Mouse (Mus musculus) heart, embryonic 11.5 days (tissue): ENCODE measurements at regions not wholly inside any gene's neighbourhood (a gene's known extent, or its start where the extent isn't known, plus 50 kb on each side); places are given as distances from the start of the nearest gene placed in this dataset.

Source experiments
- ATAC-seq: fragments of 200-750 bp; cut with Nextera tagmentation; replicated peaks from 2 replicates; pipeline ENCODE4 v1.8.0; 2017; ENCODE audit warnings: moderate library complexity; ENCODE audit not compliant: insufficient number of reproducible peaks, low FRiP score, low TSS enrichment
- H3K27ac ChIP-seq: fragments of 300-500 bp; sonication (generic); 2 replicates; pipeline ENCODE4 v1.5.1; 2014; ENCODE audit warnings: mild to moderate bottlenecking, low read depth, low read length
- H3K27me3 ChIP-seq: fragments of 300-500 bp; sonication (generic); 2 replicates; pipeline ENCODE4 v1.6.1; 2014; ENCODE audit warnings: mild to moderate bottlenecking, low read length, mixed read lengths; ENCODE audit not compliant: control insufficient read depth, insufficient read depth
- H3K36me3 ChIP-seq: fragments of 300-500 bp; sonication (generic); 2 replicates; pipeline ENCODE4 v1.6.1; 2014; ENCODE audit warnings: mild to moderate bottlenecking, low read length, moderate library complexity, mixed read lengths; ENCODE audit not compliant: control insufficient read depth, insufficient read depth
- H3K4me1 ChIP-seq: fragments of 300-500 bp; sonication (generic); 2 replicates; pipeline ENCODE4 v1.6.1; 2014; ENCODE audit warnings: low read length; ENCODE audit not compliant: control insufficient read depth, insufficient read depth
- H3K4me2 ChIP-seq: fragments of 300-500 bp; sonication (generic); 2 replicates; pipeline ENCODE4 v1.6.1; 2014; ENCODE audit warnings: mild to moderate bottlenecking, moderate library complexity
- H3K4me3 ChIP-seq: fragments of 300-500 bp; sonication (generic); 2 replicates; pipeline ENCODE4 v1.5.1; 2014; ENCODE audit warnings: low read depth, low read length
- H3K9ac ChIP-seq: fragments of 300-500 bp; sonication (generic); 2 replicates; pipeline ENCODE4 v1.6.1; 2014; ENCODE audit warnings: mild to moderate bottlenecking, low read depth, low read length, moderate library complexity
- H3K9me3 ChIP-seq: fragments of 300-500 bp; sonication (generic); replicated peaks from 2 replicates; pipeline ENCODE4 v1.6.1; 2016; ENCODE audit warnings: low read length; ENCODE audit not compliant: control insufficient read depth
- WGBS: fragments of 180-500 bp; shearing (Covaris S2); extraction: QIAGEN DNeasy Blood & Tissue Kit; methylation state at CpG from one replicate; pipeline ENCODE4 v1.1.7; 2014; ENCODE audit not compliant: insufficient replicate concordance; 5-methylcytosine and 5-hydroxymethylcytosine counted together

DNA sequence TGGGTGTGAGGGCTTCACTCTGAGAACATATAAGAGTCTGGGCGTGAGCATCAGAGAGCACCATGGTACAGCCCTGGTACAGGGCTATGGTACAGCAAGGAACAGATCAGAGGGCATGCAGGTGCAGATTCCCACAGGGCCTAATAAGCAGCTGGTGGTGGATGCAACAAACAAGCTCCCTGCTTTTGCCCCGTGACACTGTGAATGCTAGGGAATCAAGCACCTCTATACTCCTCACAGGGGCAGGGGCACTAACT lies 165.6 kb upstream of the Spats2l start:
- no peaks in the 10 kb centered on the region for H3K36me3 ChIP-seq
- no peak overlapping the region for H3K4me2 ChIP-seq
- no peak overlapping the region for H3K9ac ChIP-seq
- no peaks in the 10 kb centered on the region for H3K27me3 ChIP-seq
- no peak overlapping the region for H3K4me3 ChIP-seq
- ATAC-seq, result no peak
- 27% methylated on average over 2 of the region's 2 CpGs for WGBS
- H3K27ac ChIP-seq, result no peak overlapping the region
- H3K9me3 ChIP-seq, result no peaks in the 10 kb centered on the region
- no peaks in the 10 kb centered on the region; the same call in 1 of the 2 replicates for H3K4me1 ChIP-seq

- no peak overlapping the region for H3K4me2 ChIP-seq
- H3K4me1 ChIP-seq, result no peaks in the 10 kb centered on the region; the same call in 1 of the 2 replicates
- WGBS, result 47% methylated on average over 6 of the region's 6 CpGs
- no peak for ATAC-seq
- H3K9ac ChIP-seq, result no peak overlapping the region
- H3K4me3 ChIP-seq, result no peak overlapping the region
- no peaks in the 10 kb centered on the region for H3K36me3 ChIP-seq
- no peak overlapping the region for H3K27ac ChIP-seq
- no peaks in the 10 kb centered on the region for H3K9me3 ChIP-seq
- no peaks in the 10 kb centered on the region for H3K27me3 ChIP-seq
Measured at GRCm38 (mm10) chr1:57609307-57609706, 164.7 kb upstream of the Spats2l start.

DNA sequence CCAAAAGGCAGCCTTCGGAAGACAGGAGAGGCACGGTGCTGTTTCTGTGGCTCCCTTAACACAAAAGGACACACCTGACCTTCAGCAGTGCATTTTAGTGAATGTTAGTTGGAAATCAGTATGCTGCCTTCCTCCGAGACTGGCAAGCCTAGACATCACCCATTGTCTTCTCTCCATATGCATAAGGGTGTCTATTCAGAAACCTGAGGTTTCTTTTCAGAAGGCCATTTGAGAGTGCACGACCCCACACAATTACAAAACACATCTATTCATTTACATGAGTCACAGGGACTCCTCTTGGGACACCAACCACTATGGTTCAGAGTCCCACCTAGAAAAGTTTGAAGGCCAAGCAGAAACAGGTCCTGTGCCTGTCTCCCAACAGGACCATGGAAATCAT lies 161.8 kb upstream of the Spats2l start:
- H3K27me3 ChIP-seq, result no peaks in the 10 kb centered on the region
- no peaks in the 10 kb centered on the region for H3K36me3 ChIP-seq
- no peak overlapping the region for H3K4me2 ChIP-seq
- WGBS, result 71% methylated on average over 4 of the region's 4 CpGs
- no peaks in the 10 kb centered on the region for H3K9me3 ChIP-seq
- no peak overlapping the region for H3K4me3 ChIP-seq
- H3K27ac ChIP-seq, result no peak overlapping the region
- H3K4me1 ChIP-seq, result no peaks in the 10 kb centered on the region; the same call in 1 of the 2 replicates
- no peak overlapping the region for H3K9ac ChIP-seq
- ATAC-seq, result no peak

DNA sequence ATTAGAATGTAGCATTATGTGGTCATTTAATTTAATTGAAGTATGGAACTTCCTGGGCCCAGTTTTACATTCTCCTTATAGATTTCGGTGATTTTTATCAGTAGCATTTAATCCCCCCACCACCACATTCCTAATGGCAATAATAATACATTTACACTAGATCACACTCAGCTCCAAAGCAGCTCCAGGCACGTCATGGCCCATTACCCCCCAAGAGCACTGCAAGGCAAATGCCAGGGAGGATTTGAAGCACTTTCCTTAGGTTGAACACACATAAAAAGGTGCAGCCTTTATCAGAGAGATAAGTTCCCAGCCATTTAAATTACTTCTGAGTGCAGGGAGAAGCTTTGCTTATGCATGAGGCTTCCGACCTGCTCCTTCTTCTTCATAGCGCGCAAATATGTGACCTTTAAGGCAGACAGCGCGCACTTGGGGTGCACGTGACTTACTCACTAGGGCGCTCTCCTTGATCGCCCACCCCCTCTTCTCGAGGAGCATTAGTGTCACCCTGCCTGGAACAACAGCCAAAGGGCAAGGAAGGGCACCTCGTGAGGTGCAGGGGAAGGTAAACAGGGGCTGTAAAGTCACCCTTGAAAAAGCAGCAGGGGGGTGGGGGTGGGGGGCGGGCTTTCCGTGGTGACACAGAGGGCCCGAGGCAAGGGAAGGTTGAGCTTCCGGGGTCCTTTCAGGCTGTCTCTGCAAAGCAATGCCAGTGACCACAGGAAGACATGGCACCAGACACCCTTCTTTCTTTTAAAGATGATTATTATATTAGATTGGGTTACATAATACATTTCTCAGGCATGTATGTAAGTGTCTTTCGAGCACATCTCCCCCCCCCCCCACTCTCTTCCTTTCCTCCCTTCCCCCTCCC lies 160.8 kb upstream of the Spats2l start:
- WGBS, result 17% methylated on average over 17 of the region's 17 CpGs
- H3K9ac ChIP-seq, result peak overlapping the region; percentile 29; the same call in 1 of the 2 replicates
- no peaks in the 10 kb centered on the region for H3K9me3 ChIP-seq
- peak overlapping the region; percentile 60 for H3K4me2 ChIP-seq
- H3K4me3 ChIP-seq, result peak overlapping the region; percentile 20
- no peaks in the 10 kb centered on the region for H3K27me3 ChIP-seq
- no peaks in the 10 kb centered on the region; the same call in 1 of the 2 replicates for H3K4me1 ChIP-seq
- ATAC-seq, result no peak
- no peak overlapping the region for H3K27ac ChIP-seq
- no peaks in the 10 kb centered on the region for H3K36me3 ChIP-seq

DNA sequence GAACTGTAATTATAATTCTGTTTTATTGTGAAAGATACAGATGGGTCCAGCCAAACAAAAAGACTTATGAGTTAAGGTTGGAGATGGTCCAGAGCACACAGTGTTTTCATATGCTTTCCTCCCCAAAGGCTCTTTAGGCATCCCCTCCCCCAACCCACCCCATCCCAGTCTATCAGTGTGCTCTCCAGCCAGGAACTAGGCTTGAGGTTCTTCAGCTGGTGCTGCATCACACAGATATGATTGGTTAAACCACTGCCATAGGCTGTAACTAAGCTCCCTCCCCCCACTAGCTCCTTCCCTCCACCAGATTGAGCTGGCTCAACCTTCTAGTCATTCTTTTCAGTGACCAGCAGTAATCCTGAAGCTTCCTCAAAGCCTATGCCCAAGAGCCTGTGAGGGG lies 158.8 kb upstream of the Spats2l start:
- no peaks in the 10 kb centered on the region for H3K36me3 ChIP-seq
- ATAC-seq, result no peak
- no peaks in the 10 kb centered on the region for H3K9me3 ChIP-seq
- H3K4me2 ChIP-seq, result no peak overlapping the region
- no peaks in the 10 kb centered on the region for H3K27me3 ChIP-seq
- no peaks in the 10 kb centered on the region; the same call in 1 of the 2 replicates for H3K4me1 ChIP-seq
- no peak overlapping the region for H3K4me3 ChIP-seq
- H3K9ac ChIP-seq, result no peak overlapping the region
- H3K27ac ChIP-seq, result no peak overlapping the region

DNA sequence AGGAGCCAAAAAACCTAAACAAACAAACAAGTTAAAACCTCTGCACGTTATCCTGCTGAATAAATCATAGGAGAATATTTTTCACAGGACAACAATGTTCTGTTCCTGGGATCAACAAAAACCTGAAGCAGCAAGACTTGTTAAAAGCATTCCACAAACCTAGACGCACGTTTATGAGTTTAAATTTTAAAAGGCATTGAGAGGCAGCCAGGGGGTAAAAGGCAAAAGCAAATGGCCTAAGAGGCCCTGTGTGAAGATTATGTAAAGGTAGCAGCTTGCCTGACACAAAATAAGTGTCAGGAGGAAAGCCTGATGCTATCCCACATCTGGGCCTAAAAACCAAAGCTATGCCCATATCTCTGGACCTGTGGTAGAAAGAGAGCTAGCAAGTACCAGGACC lies 156.6 kb upstream of the Spats2l start:
- no peak for ATAC-seq
- no peak overlapping the region for H3K9ac ChIP-seq
- 82% methylated on average over 3 of the region's 3 CpGs for WGBS
- H3K4me3 ChIP-seq, result no peak overlapping the region
- H3K27me3 ChIP-seq, result no peaks in the 10 kb centered on the region
- H3K4me1 ChIP-seq, result no peaks in the 10 kb centered on the region; the same call in 1 of the 2 replicates
- no peaks in the 10 kb centered on the region for H3K36me3 ChIP-seq
- H3K4me2 ChIP-seq, result no peak overlapping the region
- H3K27ac ChIP-seq, result no peak overlapping the region
- H3K9me3 ChIP-seq, result no peaks in the 10 kb centered on the region

DNA sequence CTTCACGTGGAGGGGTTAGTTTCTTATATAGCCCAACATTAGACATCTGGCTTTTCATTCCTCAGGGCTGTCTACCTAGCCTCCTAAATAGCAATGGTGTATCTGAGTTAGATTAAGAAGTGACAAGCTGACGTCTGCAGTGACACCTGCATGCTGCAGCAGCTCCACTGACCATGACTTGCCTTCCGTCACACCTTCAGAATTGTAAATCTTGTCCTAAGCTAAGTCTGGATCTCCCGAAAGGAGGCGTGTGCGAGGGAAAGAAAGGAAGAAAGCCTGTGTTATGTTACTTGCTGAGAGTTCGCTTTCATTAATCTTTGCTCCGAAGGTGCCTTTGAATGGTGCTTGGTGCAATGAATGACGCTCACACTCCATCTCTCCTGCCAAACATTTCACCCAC lies 151.4 kb upstream of the Spats2l start:
- no peaks in the 10 kb centered on the region for H3K27me3 ChIP-seq
- 78% methylated on average over 9 of the region's 9 CpGs for WGBS

GRCm38 (mm10) chr1:57633986-57634385 lies 140.0 kb upstream of the Spats2l start:
- Histone ChIP-seq H3K4me1 (no peaks in the 10 kb centered on the region), H3K9ac (no peak overlapping the region), H3K36me3 (no peaks in the 10 kb centered on the region), H3K27ac (no peak overlapping the region), H3K27me3 (no peaks in the 10 kb centered on the region), H3K4me3 (no peak overlapping the region), H3K4me2 (no peak overlapping the region), H3K9me3 (no peaks in the 10 kb centered on the region)
- ATAC-seq, result no peak
- 39% methylated on average over 1 of the region's 1 CpGs for WGBS

More for the DNA sequence above, 151.4 kb upstream of the Spats2l start:
- Histone ChIP-seq H3K4me2 (no peak overlapping the region), H3K9ac (no peak overlapping the region), H3K9me3 (no peaks in the 10 kb centered on the region), H3K4me3 (no peak overlapping the region), H3K27ac (no peak overlapping the region), H3K4me1 (no peaks in the 10 kb centered on the region), H3K36me3 (no peaks in the 10 kb centered on the region)
- ATAC-seq, result no peak

- no peak for ATAC-seq
- no peak overlapping the region for H3K27ac ChIP-seq
- H3K9me3 ChIP-seq, result no peaks in the 10 kb centered on the region
- H3K4me3 ChIP-seq, result no peak overlapping the region
- no peak overlapping the region for H3K9ac ChIP-seq
- WGBS, result 82% methylated on average over 5 of the region's 5 CpGs
- no peaks in the 10 kb centered on the region for H3K27me3 ChIP-seq
- no peaks in the 10 kb centered on the region for H3K36me3 ChIP-seq
- no peak overlapping the region for H3K4me2 ChIP-seq
- H3K4me1 ChIP-seq, result no peaks in the 10 kb centered on the region
Measured at GRCm38 (mm10) chr1:57642131-57642530, 131.8 kb upstream of the Spats2l start.
